Mouse (Mus musculus): ENCODE results near the gene Kcnj8. TPM values are rescaled to one million over a fixed set of nuclear protein-coding genes. Genes with fewer than 3 reads are reported as not detected.

Gene Kcnj8
- total RNA-seq (2023) = 0.32 TPM

DNA sequence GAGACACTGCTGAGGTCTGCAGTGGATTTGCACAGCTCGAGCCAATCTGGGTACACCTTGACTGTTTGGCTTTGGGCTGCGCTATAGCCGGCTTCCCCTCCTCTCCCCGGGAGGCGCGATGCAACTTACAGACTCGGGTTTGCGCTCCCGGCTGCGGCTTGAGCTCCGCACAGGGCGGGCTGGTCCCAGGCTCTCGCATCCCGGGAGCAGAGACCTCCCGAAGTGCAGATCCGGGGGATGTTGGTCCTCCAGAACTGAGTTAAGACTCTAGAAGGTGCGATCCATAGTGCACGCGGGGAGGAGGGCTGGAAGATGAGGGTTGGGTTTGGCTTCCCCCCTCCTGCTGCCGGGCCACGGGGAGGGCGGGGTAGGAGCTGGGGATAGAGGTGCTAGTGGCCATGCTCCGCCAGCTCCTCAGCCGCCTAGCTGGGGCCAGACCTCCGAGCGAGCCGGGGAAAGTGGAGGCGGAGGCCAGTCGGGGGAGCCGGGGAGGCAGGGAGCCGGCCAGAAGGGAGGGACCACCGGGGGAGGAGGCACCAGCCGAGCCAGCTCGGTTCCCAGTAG, at the start of gene Kcnj8:
TSS of gene Kcnj8 (minus strand) at position 560 of the 564 bp plus-strand sequence.

Other genes with a start within 250 kb of the Kcnj8 start
- gene Slco1a5, start 248.6 kb downstream of the Kcnj8 start, total RNA-seq (2023) = not detected
- 31.7 TPM for gene Pyroxd1, start 226.0 kb downstream of the Kcnj8 start, total RNA-seq (2023)
- gene Recql, start 184.5 kb downstream of the Kcnj8 start, total RNA-seq (2023) = 23.8 TPM
- 31.1 TPM for gene Golt1b, start 184.4 kb downstream of the Kcnj8 start, total RNA-seq (2023)
- gene Spx, start 158.2 kb downstream of the Kcnj8 start, total RNA-seq (2023) = 3.6 TPM
- not detected for gene Gys2, start 98.5 kb downstream of the Kcnj8 start, total RNA-seq (2023)
- gene Ldhb, start 63.7 kb downstream of the Kcnj8 start, total RNA-seq (2023) = 35.8 TPM
- not detected for gene Abcc9, start 130.7 kb upstream of the Kcnj8 start, total RNA-seq (2023)
- gene Cmas, start 185.1 kb upstream of the Kcnj8 start, total RNA-seq (2023) = 84.5 TPM
- gene Sult6b2, start 232.9 kb upstream of the Kcnj8 start, total RNA-seq (2023) = 0.67 TPM

Data from CD4-positive naive resting alpha-beta T cell, adult 76 days (primary cell).